Mouse (Mus musculus) stomach, embryonic 16.5 days (tissue): ENCODE measurements around the gene Rnase13. TPM values are rescaled to one million over a fixed set of nuclear protein-coding genes. Genes with fewer than 3 reads are reported as not detected.
A peak's percentile ranks its signal among the peaks of the same experiment; 100 is the strongest.

Source experiments
- ATAC-seq: fragments of 200-750 bp; cut with Nextera tagmentation; 2 replicates; pipeline ENCODE4 v1.8.0; 2017; ENCODE audit warnings: moderate number of reproducible peaks, moderate TSS enrichment; ENCODE audit not compliant: insufficient read depth, low FRiP score
- H3K27ac ChIP-seq: fragments of 300-500 bp; sonication (generic); 2 replicates; pipeline ENCODE4 v1.5.1; 2014; ENCODE audit warnings: low read length
- H3K27me3 ChIP-seq: fragments of 300-500 bp; sonication (generic); 2 replicates; pipeline ENCODE4 v1.6.1; 2014; ENCODE audit warnings: low read length, control low read depth, mixed read lengths; ENCODE audit not compliant: control insufficient read depth, insufficient read depth
- H3K36me3 ChIP-seq: fragments of 300-500 bp; sonication (generic); 2 replicates; pipeline ENCODE4 v1.6.1; 2014; ENCODE audit warnings: low read length; ENCODE audit not compliant: control insufficient read depth, insufficient read depth
- H3K4me1 ChIP-seq: fragments of 300-500 bp; sonication (generic); 2 replicates; pipeline ENCODE4 v1.6.1; 2014; ENCODE audit warnings: low read length, control low read depth, mixed read lengths; ENCODE audit not compliant: control insufficient read depth, insufficient read depth
- H3K4me2 ChIP-seq: fragments of 300-500 bp; sonication (generic); 2 replicates; pipeline ENCODE4 v1.6.1; 2014; ENCODE audit warnings: low read depth, low read length, mixed read lengths
- H3K4me3 ChIP-seq: fragments of 300-500 bp; sonication (generic); replicated peaks from 2 replicates; pipeline ENCODE4 v1.5.1; 2014; ENCODE audit warnings: mild to moderate bottlenecking, low read length
- H3K9ac ChIP-seq: fragments of 300-500 bp; sonication (generic); 2 replicates; pipeline ENCODE4 v1.6.1; 2014; ENCODE audit warnings: low read length
- H3K9me3 ChIP-seq: fragments of 300-500 bp; sonication (generic); replicated peaks from 2 replicates; pipeline ENCODE4 v1.6.1; 2016; ENCODE audit warnings: low read length, control low read depth; ENCODE audit not compliant: control insufficient read depth
- WGBS: fragments of 180-500 bp; shearing (Covaris S2); extraction: QIAGEN DNeasy Blood & Tissue Kit; methylation state at CpG from one replicate; pipeline ENCODE4 v1.1.7; 2014; 5-methylcytosine and 5-hydroxymethylcytosine counted together
- polyA plus RNA-seq: library from polyadenylated mRNA; unstranded; fragments of >200 nt; fragmentation: Nextera tagmentation; extraction: Ambion mirVana; gene quantifications from 2 replicates; pipeline ENCODE4 v1.2.1, GENCODE M21; 2015

Rnase13 gene
- polyA plus RNA-seq, 1 experiment from 2014 or later, result not detected

DNA sequence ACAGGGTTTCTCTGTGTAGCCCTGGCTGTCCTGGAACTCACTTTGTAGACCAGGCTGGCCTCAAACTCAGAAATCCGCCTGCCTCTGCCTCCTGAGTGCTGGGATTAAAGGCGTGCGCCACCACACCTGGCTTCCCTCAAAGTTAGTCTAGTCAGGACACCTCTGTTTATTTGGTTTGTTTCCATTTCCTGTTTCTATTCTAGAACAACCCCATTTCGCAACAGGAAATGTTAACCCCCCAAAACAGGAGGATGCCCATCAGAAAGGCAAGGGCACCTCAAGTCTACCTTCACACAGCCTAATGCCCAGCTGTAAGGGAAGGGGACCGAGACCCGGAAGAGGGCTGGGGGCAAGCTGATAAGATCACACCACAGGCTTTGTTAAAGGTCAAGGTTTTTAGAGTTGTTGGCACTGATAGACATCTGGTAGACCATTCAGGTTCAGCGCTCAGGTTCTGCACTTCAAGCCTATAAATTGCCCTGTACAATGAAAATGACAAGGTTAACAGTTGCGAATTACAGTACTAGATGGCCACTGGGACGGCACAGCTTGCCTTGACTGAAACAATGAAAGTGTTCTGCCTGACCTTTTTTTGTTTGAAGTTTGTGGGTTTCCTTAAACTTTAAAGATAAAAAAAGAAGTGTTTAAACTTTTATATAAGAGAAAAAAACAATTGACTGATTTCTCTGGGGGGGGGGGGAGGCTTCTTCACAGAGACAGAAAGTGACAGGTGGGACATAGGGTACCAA is 30.2 kb downstream of the Rnase13 start, which contains the start of gene Slc39a2:
Gene Slc39a2 (plus strand): TSS at position 699 of the 749 bp plus-strand sequence.
- H3K4me1 ChIP-seq, result no peaks in the 10 kb centered on the region
- no peak within 1 kb of the TSS for H3K4me2 ChIP-seq
- H3K36me3 ChIP-seq, result peaks cover 12% of the 10 kb centered on the region
- H3K4me3 ChIP-seq, result no peak within 1 kb of the TSS
- H3K9me3 ChIP-seq, result no peaks in the 10 kb centered on the region
- WGBS, result 92% methylated on average over 9 of the region's 9 CpGs
- no peak for ATAC-seq
- H3K9ac ChIP-seq, result no peak within 1 kb of the TSS
- peak within 1 kb of the TSS; percentile 46; the same call in 1 of the 2 replicates for H3K27ac ChIP-seq
- no peaks in the 10 kb centered on the region for H3K27me3 ChIP-seq

DNA sequence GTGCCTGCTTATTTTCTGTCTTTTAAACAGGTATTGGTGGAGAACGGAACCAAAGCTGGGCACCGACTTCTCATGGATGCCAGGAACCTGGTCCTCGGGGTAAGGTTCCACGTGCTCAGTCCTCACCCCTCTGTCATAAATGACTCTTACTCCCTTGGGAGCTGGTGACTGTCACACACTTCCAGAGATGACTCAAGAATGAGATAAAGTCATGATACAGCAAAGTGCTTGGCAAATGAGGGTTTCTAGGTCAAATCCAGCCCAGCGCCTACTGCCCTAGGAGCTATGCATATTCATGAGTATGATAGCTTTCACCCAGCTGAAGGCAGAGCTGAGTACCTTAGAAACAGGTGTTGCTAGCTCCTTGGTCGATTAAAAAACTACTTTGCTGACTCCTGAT is 32.7 kb downstream of the Rnase13 start:
- Histone ChIP-seq H3K4me3 (no peak overlapping the region), H3K27ac (no peak overlapping the region), H3K36me3 (peaks cover 21% of the 10 kb centered on the region), H3K4me2 (no peak overlapping the region), H3K9ac (no peak overlapping the region), H3K9me3 (no peaks in the 10 kb centered on the region), H3K27me3 (no peaks in the 10 kb centered on the region), H3K4me1 (peaks cover 8% of the 10 kb centered on the region)
- 88% methylated on average over 6 of the region's 6 CpGs for WGBS
- ATAC-seq, result no peak

DNA sequence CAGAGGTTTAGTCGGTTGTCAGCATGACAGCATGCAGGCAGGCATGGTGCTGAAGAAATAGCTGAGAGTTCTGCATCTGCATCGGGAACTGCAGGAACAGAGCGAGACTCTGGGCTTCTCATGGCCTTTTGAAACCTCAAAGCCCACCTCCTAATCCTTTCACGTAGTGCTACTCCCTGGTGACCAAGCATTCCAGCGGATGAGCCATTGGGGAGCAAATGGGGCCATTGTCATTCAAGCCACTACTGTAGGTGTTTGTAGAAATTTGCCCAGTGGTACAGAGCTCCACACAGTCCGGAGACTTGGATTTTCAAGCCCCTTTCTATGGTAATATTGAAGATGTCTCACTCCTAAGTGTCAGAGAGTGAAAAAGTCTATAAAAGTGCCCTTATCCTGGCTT is 36.5 kb downstream of the Rnase13 start:
- peak overlapping the region; percentile 87 for H3K4me3 ChIP-seq
- no peak for ATAC-seq
- 67% methylated on average over 6 of the region's 6 CpGs for whole genome bisulfite sequencing
- H3K36me3 ChIP-seq, result peaks cover 12% of the 10 kb centered on the region
- peaks cover 8% of the 10 kb centered on the region for H3K4me1 ChIP-seq
- H3K9ac ChIP-seq, result 0 out of 2 replicates have a peak overlapping the region, but pooled peaks have one; percentile 3
- H3K9me3 ChIP-seq, result no peaks in the 10 kb centered on the region
- no peaks in the 10 kb centered on the region for H3K27me3 ChIP-seq
- H3K4me2 ChIP-seq, result peak overlapping the region; percentile 94
- no peak overlapping the region for H3K27ac ChIP-seq

DNA sequence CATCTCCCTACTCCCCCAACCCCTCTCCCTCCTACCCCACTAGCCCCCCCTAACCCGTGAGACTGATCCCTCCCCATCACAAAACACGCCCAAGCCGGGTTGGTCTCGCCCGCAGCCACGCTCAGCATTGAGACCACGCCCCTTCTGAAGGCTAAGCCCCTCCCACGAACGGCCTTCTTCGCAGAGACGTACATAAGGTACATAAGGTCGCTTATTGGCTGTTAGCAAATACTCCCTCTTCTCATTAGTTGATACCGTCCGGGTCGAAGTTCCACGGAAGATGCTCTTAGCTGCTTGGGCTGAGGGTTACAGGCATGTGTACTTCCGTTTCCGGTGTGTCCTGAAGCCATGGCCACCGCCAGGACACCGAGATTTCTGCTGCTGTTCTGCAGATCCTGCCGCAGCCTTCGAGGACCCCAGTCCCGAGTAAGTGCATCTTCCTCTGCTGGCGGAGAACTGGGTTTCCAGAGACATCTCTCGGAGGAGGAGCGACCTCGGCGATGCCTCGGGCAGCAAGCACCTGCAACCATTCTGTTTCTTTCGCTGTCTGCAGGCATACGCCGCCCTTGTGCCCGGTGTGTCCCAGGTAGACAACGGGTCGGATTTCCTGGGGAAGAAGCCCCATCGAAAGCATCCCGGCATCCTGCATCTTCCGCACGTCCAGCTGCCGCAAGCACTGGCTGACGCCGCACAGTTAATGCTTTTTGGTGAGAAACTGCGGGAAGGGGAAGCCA is 37.8 kb downstream of the Rnase13 start, which contains the start of gene Mettl17:
Gene Mettl17 (plus strand): TSS at position 245 of the 734 bp plus-strand sequence.
- peaks cover 8% of the 10 kb centered on the region for H3K4me1 ChIP-seq
- H3K9ac ChIP-seq, result peak within 1 kb of the TSS; percentile 83
- H3K4me2 ChIP-seq, result peak within 1 kb of the TSS; percentile 94
- WGBS, result under 1% methylated on average over 43 of the region's 43 CpGs
- H3K27me3 ChIP-seq, result no peaks in the 10 kb centered on the region
- H3K27ac ChIP-seq, result peak within 1 kb of the TSS; percentile 88
- peak; percentile 96 for ATAC-seq
- H3K36me3 ChIP-seq, result peaks cover 10% of the 10 kb centered on the region
- no peaks in the 10 kb centered on the region for H3K9me3 ChIP-seq
- H3K4me3 ChIP-seq, result peak within 1 kb of the TSS; percentile 87

DNA sequence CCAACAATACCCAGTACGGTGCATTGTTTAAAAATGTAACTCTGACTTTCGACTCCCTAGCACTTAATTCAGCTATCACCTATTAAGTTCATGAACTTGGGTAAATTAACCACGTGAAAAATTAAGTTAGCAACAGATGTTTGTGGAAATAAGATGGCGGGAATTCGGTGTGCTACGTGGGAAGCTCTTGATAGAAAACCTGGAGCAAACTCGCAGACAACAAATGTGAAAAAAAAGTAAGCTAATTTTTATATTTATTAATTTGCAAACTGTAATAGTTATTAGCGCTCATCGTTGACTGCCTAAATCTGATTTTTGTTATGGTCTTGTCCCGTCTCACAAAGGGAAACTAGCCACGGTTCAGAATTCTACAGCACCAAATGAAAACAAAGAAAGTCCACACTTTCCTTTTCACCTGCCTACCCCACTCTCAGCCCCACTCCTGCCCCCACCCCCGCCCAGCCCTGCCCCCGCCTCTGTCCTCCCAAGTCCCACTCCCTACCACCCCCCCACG is 38.5 kb downstream of the Rnase13 start:
- H3K36me3 ChIP-seq, result peaks cover 10% of the 10 kb centered on the region
- no peaks in the 10 kb centered on the region for H3K27me3 ChIP-seq
- no peaks in the 10 kb centered on the region for H3K9me3 ChIP-seq
- peak overlapping the region; percentile 60 for H3K9ac ChIP-seq
- H3K4me2 ChIP-seq, result peak overlapping the region; percentile 94
- no peak; the same call in 1 of the 2 replicates for ATAC-seq
- 2% methylated on average over 14 of the region's 14 CpGs for WGBS
- H3K4me3 ChIP-seq, result peak overlapping the region; percentile 87
- H3K27ac ChIP-seq, result peak overlapping the region; percentile 78
- H3K4me1 ChIP-seq, result peaks cover 8% of the 10 kb centered on the region

DNA sequence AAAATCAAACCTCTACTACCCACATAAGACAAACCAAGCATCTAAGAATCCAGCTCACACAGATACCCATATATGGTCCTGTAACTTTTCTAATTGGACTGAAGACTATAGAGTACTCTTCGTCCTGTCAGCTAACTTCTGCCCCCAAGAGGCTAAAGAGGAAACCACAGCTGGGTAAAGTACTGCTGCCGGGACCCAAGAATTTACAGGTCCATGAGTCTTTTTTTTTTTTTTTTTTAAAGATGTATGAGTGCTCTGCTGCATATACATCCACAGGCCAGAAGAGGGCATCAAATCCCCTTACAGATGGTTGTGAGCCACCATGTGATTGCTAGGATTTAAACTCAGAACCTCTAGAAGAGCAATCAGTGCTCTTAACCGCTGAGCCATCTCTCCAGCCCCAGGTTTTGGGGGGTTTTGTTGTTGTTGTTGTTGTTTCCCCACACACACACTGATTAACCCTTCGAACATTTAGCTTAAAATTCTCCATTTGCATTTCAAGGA is 39.0 kb downstream of the Rnase13 start:
- peaks cover 8% of the 10 kb centered on the region for H3K4me1 ChIP-seq
- peak overlapping the region; percentile 87 for H3K4me3 ChIP-seq
- H3K9me3 ChIP-seq, result no peaks in the 10 kb centered on the region
- peak; percentile 31; the same call in 1 of the 2 replicates for ATAC-seq
- H3K9ac ChIP-seq, result no peak overlapping the region; the same call in 1 of the 2 replicates
- peak overlapping the region; percentile 78 for H3K27ac ChIP-seq
- H3K27me3 ChIP-seq, result no peaks in the 10 kb centered on the region
- 0% methylated on average over 4 of the region's 4 CpGs for WGBS
- peak overlapping the region; percentile 94 for H3K4me2 ChIP-seq
- H3K36me3 ChIP-seq, result peaks cover 10% of the 10 kb centered on the region

DNA sequence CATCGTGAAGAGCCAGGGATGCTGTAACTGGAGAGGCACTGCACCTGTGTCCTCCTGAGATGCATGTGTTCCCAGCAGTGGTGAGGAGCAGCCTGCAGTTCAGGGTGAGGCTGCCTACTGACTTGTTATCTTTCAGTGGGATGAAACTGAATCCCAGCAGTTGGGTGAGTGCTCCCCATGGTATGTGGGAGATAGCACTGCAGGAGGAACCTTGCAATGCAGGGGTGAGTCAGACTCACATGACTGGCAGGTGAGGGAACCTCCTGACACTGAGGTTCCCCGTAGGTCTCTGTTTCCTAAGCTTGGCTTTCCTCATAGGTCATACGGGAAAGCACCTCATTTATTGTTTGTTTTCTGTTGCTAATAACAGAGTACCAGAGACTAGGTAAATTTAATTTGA is 45.1 kb downstream of the Rnase13 start:
- Histone ChIP-seq H3K4me2 (no peak overlapping the region), H3K9ac (no peak overlapping the region), H3K27ac (no peak overlapping the region), H3K4me3 (no peak overlapping the region), H3K4me1 (no peaks in the 10 kb centered on the region), H3K9me3 (no peaks in the 10 kb centered on the region), H3K27me3 (0 out of 2 replicates have a peak, but pooled peaks cover 3% of the 10 kb centered on the region), H3K36me3 (no peaks in the 10 kb centered on the region)
- WGBS, result 75% methylated on average over 3 of the region's 3 CpGs
- ATAC-seq, result no peak

DNA sequence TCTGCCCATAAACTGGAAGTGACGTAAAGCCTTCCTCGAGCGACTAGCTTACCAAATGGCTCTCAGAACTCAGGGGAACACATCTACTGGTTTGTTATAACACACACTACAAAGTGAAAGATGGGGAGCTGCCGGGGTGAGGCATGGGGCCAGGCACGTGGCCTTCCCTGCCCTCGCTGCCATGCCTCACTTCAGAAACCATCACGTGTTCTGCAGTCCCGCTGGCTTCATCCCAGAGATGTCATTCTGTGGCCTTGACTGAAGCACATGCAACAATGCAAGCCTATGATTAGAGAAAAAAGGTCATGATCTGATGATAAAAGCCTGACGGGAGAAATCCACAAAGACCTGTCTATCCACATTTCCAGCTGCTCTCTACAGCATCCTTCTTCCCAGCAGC is 50.8 kb downstream of the Rnase13 start:
- no peaks in the 10 kb centered on the region for H3K36me3 ChIP-seq
- H3K4me1 ChIP-seq, result no peaks in the 10 kb centered on the region
- no peak overlapping the region for H3K9ac ChIP-seq
- H3K4me3 ChIP-seq, result no peak overlapping the region
- H3K27me3 ChIP-seq, result 0 out of 2 replicates have a peak, but pooled peaks cover 3% of the 10 kb centered on the region
- no peak overlapping the region for H3K27ac ChIP-seq
- 70% methylated on average over 9 of the region's 9 CpGs for WGBS
- H3K9me3 ChIP-seq, result no peaks in the 10 kb centered on the region
- H3K4me2 ChIP-seq, result no peak overlapping the region
- ATAC-seq, result no peak
